Mouse (Mus musculus) liver, postnatal 0 days (tissue): ENCODE results near the gene Tacc2.

ENCODE experiments used
- CTCF ChIP-seq: sonication (generic); IDR thresholded peaks from 2 replicates; pipeline ENCODE4 v1.5.1; 2016; ENCODE audit warnings: antibody characterized with exemption, low read depth
- EP300 ChIP-seq: IDR thresholded peaks from 2 replicates; pipeline ENCODE4 v1.6.1; 2016; ENCODE audit warnings: antibody characterized with exemption, low read depth, mild to moderate bottlenecking

DNA sequence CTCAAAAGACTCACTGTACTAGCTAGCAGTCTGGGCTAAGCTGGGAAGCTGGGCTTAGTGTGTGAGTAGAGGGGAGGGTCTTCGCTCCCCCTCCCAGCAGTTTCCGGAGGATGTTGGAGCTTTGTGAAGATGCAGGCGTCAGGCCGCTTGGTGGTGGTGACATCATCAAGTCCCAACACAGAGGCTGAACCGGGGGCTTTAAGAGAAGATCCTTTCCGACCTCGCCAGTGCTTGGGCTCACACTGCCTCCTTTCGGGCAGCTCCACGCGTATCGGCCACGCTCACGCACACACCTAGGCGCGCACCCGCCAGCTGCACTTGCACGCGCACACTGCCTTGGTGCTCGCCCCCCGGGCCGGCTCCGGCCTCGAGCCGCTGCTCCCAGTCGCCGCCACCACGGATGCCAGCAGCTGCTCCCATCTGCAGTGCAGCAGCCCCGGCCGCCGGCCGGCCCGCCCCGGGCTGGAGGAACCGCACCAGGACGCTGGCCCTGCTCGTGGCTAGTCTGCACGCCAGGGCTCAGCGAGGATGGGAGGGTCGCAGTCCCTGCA is 115.2 kb downstream of the Tacc2 start:
- TF ChIP-seq EP300 = no peak
- peak; percentile 17; the same call in 1 of the 2 replicates for TF ChIP-seq CTCF
